Mouse (Mus musculus) 3T3-L1 (cell line): ENCODE data around the gene Bet1l.

ENCODE experiments used
- DNase-seq: peaks from one replicate; pipeline ENCODE4 v3.0.0-alpha.2; 2015; ENCODE audit warnings: low read depth, low spot score

Gene Bet1l

GRCm38 (mm10) chr7:140858746-140859145 is 1.4 kb upstream of the Bet1l start:
- DNase-seq, result no peak

GRCm38 (mm10) chr7:140856785-140857549 is 410 bp downstream of the Bet1l start, which contains the start of gene Ric8a:
Gene Ric8a, plus strand, starts transcription at chr7:140856957.
- DNase-seq, result peak; percentile 81

GRCm38 (mm10) chr7:140855860-140856784 is 1.3 kb downstream of the Bet1l start, which contains the start of gene Gm45785:
Gene Gm45785, minus strand, starts transcription at chr7:140856331.
- DNase-seq, result peak; percentile 96

GRCm38 (mm10) chr7:140855181-140855580 is 2.2 kb downstream of the Bet1l start:
- DNase-seq, result no peak

GRCm38 (mm10) chr7:140854483-140854882 is 2.9 kb downstream of the Bet1l start:
- no peak for DNase-seq

- DNase-seq, result no peak
Observed at GRCm38 (mm10) chr7:140853386-140853785, 4.0 kb downstream of the Bet1l start.

GRCm38 (mm10) chr7:140851916-140852315 is 5.5 kb downstream of the Bet1l start:
- DNase-seq, result no peak

GRCm38 (mm10) chr7:140848591-140848990 is 8.8 kb downstream of the Bet1l start:
- no peak for DNase-seq

- DNase-seq, result peak; percentile 34
Observed at GRCm38 (mm10) chr7:140847755-140848580, 9.4 kb downstream of the Bet1l start, which contains the start of gene Odf3. Gene Odf3, plus strand, starts transcription at chr7:140847805.

- DNase-seq, result no peak
Observed at GRCm38 (mm10) chr7:140846676-140847075, 10.7 kb downstream of the Bet1l start.

- no peak for DNase-seq
Observed at GRCm38 (mm10) chr7:140845683-140846082, 11.7 kb downstream of the Bet1l start.

- DNase-seq, result peak; percentile 88
Observed at GRCm38 (mm10) chr7:140844905-140845665, 12.3 kb downstream of the Bet1l start, which contains the start of gene Scgb1c1. Gene Scgb1c1, plus strand, starts transcription at chr7:140845547.

GRCm38 (mm10) chr7:140843806-140844205 is 13.6 kb downstream of the Bet1l start:
- no peak for DNase-seq

- DNase-seq, result peak; percentile 14
Observed at GRCm38 (mm10) chr7:140840750-140841735, 16.3 kb downstream of the Bet1l start.

GRCm38 (mm10) chr7:140839556-140839955 is 17.8 kb downstream of the Bet1l start:
- DNase-seq, result no peak

GRCm38 (mm10) chr7:140836243-140837115 is 20.9 kb downstream of the Bet1l start:
- DNase-seq, result no peak

- no peak for DNase-seq
Observed at GRCm38 (mm10) chr7:140835758-140836087, 21.7 kb downstream of the Bet1l start.

- no peak for DNase-seq
Observed at GRCm38 (mm10) chr7:140834968-140835757, 22.2 kb downstream of the Bet1l start, which contains the start of gene Urah. Gene Urah, plus strand, starts transcription at chr7:140835018.
